Mouse (Mus musculus): ENCODE results near the gene Filip1l.

DNA sequence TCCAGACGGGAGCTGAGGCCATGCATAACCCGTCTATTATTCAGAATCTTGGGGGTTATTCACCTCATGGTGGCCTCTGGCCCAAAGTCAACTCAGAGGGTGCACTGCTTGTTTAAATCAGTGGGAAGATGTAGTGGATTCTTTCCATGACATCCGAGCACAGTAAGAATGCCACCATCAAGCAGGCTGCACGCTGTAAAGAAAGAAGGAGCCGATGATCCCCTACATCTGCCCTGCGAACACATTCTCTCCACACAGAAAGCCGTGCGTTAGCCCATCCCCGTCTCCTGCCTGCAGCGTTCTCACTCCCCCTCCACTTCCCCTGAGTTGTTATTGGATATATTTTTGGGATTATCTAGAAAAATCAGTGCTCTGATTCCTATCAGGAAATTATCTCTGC is 73.8 kb downstream of the Filip1l start:
- no peak for TF ChIP-seq POLR2A (IDR thresholded peaks at IDR 0.05; ENCODE audit: borderline replicate concordance, control insufficient read depth, low read depth, low read length)
- no peak for TF ChIP-seq CTCF (IDR thresholded peaks at IDR 0.05; ENCODE audit: control insufficient read depth, insufficient read depth, low read length)
